Mouse (Mus musculus) stomach, embryonic 14.5 days (tissue): ENCODE results near the gene Alg12. TPM values are rescaled to one million over a fixed set of nuclear protein-coding genes. Genes with fewer than 3 reads are reported as not detected.
A peak's percentile ranks its signal among the peaks of the same experiment; 100 is the strongest.

Experiments
- ATAC-seq: fragments of 200-750 bp; cut with Nextera tagmentation; 2 replicates; pipeline ENCODE4 v1.8.0; 2017; ENCODE audit warnings: low read depth, moderate TSS enrichment; ENCODE audit not compliant: insufficient number of reproducible peaks, insufficient read depth, low FRiP score
- H3K27ac ChIP-seq: fragments of 300-500 bp; sonication (generic); 2 replicates; pipeline ENCODE4 v1.5.1; 2014; ENCODE audit warnings: mild to moderate bottlenecking, low read length, moderate library complexity, mixed read lengths
- H3K27me3 ChIP-seq: fragments of 300-500 bp; sonication (generic); 2 replicates; pipeline ENCODE4 v1.6.1; 2014; ENCODE audit warnings: low read length, control low read depth, mixed read lengths; ENCODE audit not compliant: control insufficient read depth, insufficient read depth
- H3K36me3 ChIP-seq: fragments of 300-500 bp; sonication (generic); 2 replicates; pipeline ENCODE4 v1.6.1; 2014; ENCODE audit warnings: mild to moderate bottlenecking, control low read depth, low read length, moderate library complexity, mixed read lengths; ENCODE audit not compliant: control insufficient read depth, insufficient read depth
- H3K4me1 ChIP-seq: fragments of 300-500 bp; sonication (generic); 2 replicates; pipeline ENCODE4 v1.6.1; 2014; ENCODE audit warnings: low read length, control low read depth, mixed read lengths; ENCODE audit not compliant: control insufficient read depth, insufficient read depth
- H3K4me2 ChIP-seq: fragments of 300-500 bp; sonication (generic); replicated peaks from 2 replicates; pipeline ENCODE4 v1.6.1; 2014; ENCODE audit warnings: low read depth, low read length, control low read depth
- H3K4me3 ChIP-seq: fragments of 300-500 bp; sonication (generic); 2 replicates; pipeline ENCODE4 v1.5.1; 2014; ENCODE audit warnings: low read depth, low read length, control low read depth
- H3K9ac ChIP-seq: fragments of 300-500 bp; sonication (generic); replicated peaks from 2 replicates; pipeline ENCODE4 v1.6.1; 2014; ENCODE audit warnings: low read depth, mild to moderate bottlenecking, control low read depth, low read length, moderate library complexity, mixed read lengths
- H3K9me3 ChIP-seq: fragments of 300-500 bp; sonication (generic); 2 replicates; pipeline ENCODE4 v1.6.1; 2016; ENCODE audit warnings: low read depth, low read length, control low read depth; ENCODE audit not compliant: control insufficient read depth
- WGBS: fragments of 180-500 bp; shearing (Covaris S2); extraction: QIAGEN DNeasy Blood & Tissue Kit; methylation state at CpG from one replicate; pipeline ENCODE4 v1.1.7; 2014; 5-methylcytosine and 5-hydroxymethylcytosine counted together
- polyA plus RNA-seq: library from polyadenylated mRNA; unstranded; fragments of >200 nt; fragmentation: Nextera tagmentation; extraction: Ambion mirVana; gene quantifications from 2 replicates; pipeline ENCODE4 v1.2.1, GENCODE M21; 2014

Alg12 gene
- polyA plus RNA-seq, 1 experiment from 2014 or later, result 12.7 TPM

DNA sequence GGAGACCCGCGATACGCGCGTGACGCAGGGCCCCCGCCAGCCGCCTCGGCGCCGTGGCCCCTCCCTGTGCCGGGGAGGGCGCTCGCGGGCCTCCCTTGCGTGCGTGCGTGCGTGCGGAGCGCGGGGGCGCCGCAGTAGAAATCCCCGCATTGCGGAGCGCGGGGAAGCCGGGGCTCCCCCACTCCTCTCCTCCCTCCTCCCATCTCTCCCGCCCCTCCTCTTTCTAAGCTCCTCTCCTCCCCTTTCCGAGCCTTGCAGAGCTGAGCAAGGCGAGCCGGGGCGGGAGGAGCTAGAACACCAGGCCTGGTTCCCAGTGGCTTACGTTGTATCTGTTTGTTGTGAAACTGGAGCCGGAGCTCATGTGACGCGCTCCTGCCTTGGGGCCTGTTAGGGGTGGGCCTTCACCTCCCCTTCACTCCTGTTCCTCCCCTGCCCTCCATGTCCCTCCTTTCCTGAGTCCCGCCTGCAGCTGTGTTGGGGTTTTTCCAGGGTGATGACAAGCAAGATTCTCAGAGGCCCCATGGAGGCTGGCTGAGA, 44.6 kb upstream of the Alg12 start:
- Histone ChIP-seq H3K4me1 (peaks cover 33% of the 10 kb centered on the region), H3K4me2 (peak overlapping the region; percentile 93), H3K9me3 (no peaks in the 10 kb centered on the region), H3K4me3 (peak overlapping the region; percentile 94), H3K36me3 (peaks cover 26% of the 10 kb centered on the region), H3K9ac (peak overlapping the region; percentile 87), H3K27me3 (no peaks in the 10 kb centered on the region), H3K27ac (peak overlapping the region; percentile 95)
- ATAC-seq, result peak; percentile 79
- under 1% methylated on average over 20 of the region's 39 CpGs for WGBS

DNA sequence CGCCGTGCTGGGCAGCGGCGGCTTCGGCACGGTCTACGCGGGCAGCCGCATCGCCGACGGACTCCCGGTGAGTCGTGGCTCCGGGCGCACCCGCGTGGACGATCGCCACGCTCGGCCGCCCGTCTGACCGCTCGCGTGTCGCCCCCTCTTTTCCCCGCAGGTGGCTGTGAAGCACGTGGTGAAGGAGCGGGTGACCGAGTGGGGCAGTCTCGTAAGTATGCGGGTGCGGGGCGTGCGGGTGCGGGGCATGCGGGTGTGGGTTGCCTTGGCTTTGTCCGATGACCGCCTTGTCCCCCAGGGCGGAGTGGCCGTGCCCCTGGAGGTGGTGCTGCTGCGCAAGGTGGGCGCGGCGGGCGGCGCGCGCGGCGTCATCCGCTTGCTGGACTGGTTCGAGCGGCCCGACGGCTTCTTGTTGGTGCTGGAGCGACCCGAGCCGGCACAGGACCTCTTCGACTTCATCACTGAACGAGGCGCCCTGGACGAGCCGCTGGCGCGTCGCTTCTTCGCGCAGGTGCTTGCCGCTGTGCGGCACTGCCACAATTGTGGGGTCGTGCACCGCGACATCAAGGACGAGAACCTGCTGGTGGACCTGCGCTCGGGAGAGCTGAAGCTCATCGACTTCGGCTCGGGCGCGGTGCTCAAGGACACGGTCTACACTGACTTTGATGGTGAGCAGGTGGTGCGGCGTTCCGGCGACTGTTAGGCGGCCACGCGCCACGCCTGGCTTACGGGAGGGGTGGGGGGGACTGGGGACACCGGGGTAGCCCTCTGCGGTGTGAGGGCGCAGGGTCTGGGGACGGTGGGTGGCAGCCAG, 44.0 kb upstream of the Alg12 start:
- Histone ChIP-seq H3K9me3 (no peaks in the 10 kb centered on the region), H3K27ac (peak overlapping the region; percentile 95), H3K4me3 (peak overlapping the region; percentile 94), H3K9ac (peak overlapping the region; percentile 87), H3K4me2 (peak overlapping the region; percentile 93), H3K27me3 (no peaks in the 10 kb centered on the region), H3K4me1 (peaks cover 33% of the 10 kb centered on the region), H3K36me3 (peaks cover 26% of the 10 kb centered on the region)
- 0 out of 2 replicates have a peak, but pooled peaks have one; percentile 2 for ATAC-seq
- under 1% methylated on average over 98 of the region's 98 CpGs for WGBS

DNA sequence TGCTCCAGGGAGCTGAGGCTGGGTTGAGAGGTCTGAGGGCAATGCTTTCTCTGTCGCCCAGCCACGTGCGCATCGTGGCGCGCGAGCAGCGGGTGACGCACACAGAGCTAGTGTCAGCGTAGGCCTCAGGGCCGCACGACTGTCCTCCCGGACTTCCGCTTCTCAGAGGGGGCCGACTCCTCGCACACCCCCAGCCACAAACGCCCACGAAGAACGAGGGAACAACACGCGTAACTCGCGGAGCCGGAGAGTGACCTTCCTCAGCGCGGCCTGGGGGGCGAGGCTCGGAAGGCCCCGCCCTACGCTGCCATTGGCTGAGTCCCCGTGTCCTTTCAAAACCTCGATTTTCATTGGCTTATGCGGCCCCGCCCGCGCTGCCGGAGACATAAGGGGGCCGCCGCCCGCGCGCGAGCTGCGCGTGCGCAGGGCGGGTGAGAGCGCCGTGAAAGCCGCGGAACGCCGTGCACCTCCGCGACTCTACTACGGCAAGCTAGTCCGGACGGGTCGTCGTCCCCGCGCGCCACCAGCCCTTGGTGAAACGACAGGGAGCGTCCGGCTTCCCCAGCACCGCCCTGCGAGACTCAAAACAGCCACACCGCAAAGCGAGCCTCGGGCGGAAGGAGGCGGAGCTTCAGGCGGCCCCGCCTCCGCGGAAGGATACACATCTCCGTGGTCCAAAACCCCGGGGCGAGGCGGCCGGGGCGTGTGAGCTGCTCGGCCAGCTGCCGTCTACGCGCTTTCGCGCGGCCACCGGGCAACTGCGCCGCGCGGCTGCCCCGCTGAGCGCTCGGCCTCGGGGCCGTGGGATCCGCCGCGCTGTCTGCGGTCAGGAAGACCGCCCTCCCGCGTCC, 42.9 kb upstream of the Alg12 start, which contains the start of gene Pim3:
Gene Pim3 (plus strand): TSS at position 415 of the 851 bp plus-strand sequence.
- peak; percentile 85 for ATAC-seq
- H3K4me1 ChIP-seq, result peaks cover 23% of the 10 kb centered on the region
- H3K27me3 ChIP-seq, result no peaks in the 10 kb centered on the region
- H3K36me3 ChIP-seq, result peaks cover 23% of the 10 kb centered on the region
- H3K9me3 ChIP-seq, result no peaks in the 10 kb centered on the region
- peak within 1 kb of the TSS; percentile 95 for H3K27ac ChIP-seq
- under 1% methylated on average over 102 of the region's 107 CpGs for WGBS
- H3K9ac ChIP-seq, result peak within 1 kb of the TSS; percentile 87
- H3K4me3 ChIP-seq, result peak within 1 kb of the TSS; percentile 94
- peak within 1 kb of the TSS; percentile 93 for H3K4me2 ChIP-seq

DNA sequence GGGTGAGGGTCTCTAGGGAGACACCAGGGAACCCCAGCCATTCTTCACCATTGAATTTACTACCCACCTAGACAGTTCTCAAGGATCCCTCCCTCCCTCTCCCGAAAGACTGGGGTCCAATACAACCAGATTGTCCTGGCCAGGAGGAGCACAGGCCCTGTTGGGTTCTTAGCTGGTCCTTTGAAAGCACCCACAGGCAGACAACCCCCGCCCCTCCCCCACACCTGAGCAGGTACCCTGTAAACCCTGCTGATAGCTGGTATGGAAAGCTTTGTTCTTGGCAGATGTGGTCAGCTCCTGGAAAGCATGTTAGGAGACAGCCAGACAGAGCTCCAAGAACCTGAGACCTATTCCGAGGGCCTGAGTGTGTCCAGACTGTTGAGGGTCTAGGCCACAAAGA, 41.7 kb upstream of the Alg12 start:
- H3K9me3 ChIP-seq, result no peaks in the 10 kb centered on the region
- no peak for ATAC-seq
- H3K4me1 ChIP-seq, result peaks cover 14% of the 10 kb centered on the region
- 84% methylated on average over 3 of the region's 3 CpGs for WGBS
- no peaks in the 10 kb centered on the region for H3K27me3 ChIP-seq
- no peak overlapping the region for H3K27ac ChIP-seq
- no peak overlapping the region for H3K4me3 ChIP-seq
- H3K9ac ChIP-seq, result no peak overlapping the region
- H3K36me3 ChIP-seq, result peaks cover 15% of the 10 kb centered on the region
- no peak overlapping the region for H3K4me2 ChIP-seq

DNA sequence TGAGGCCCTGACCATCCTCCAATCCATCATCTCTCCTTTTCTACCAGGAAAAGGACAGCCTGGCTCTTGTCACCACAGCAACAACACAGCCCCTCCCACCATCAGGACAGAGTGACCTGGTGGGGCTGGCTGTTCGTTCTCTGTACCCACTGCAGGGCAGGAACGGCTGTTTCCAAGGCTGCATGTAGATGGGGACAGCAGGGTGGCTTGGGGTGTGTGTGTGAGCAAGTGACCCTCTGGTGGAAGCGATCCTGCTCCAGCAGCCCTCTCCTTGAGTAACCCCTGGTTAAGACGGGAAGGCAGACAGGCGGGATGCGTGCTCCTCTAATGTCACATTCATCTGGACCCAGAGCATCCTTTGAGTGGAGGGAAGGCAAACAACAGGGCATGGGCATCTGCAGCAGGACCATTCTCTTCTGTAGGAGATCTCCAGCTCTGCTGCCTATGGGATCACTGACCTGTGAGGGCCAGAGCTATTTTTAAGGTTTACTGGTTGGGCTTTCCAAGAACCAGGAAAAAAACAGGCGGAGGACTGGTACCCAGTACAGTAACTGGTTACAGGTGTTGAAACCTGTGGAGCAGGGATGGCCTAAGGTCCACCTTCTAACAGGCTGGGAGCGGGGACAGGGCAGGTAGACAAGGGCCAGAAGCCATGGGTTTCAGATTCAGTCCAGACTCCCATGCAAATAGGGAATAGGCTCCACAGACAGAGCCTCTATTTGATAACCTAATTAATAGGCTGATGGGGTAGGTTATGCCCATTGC, 40.3 kb upstream of the Alg12 start:
- H3K36me3 ChIP-seq, result peaks cover 1% of the 10 kb centered on the region
- no peak overlapping the region for H3K4me3 ChIP-seq
- no peak overlapping the region for H3K27ac ChIP-seq
- no peaks in the 10 kb centered on the region for H3K9me3 ChIP-seq
- 67% methylated on average over 8 of the region's 8 CpGs for WGBS
- no peak overlapping the region for H3K9ac ChIP-seq
- H3K4me2 ChIP-seq, result no peak overlapping the region
- no peaks in the 10 kb centered on the region for H3K27me3 ChIP-seq
- no peak for ATAC-seq
- peaks cover 17% of the 10 kb centered on the region for H3K4me1 ChIP-seq

DNA sequence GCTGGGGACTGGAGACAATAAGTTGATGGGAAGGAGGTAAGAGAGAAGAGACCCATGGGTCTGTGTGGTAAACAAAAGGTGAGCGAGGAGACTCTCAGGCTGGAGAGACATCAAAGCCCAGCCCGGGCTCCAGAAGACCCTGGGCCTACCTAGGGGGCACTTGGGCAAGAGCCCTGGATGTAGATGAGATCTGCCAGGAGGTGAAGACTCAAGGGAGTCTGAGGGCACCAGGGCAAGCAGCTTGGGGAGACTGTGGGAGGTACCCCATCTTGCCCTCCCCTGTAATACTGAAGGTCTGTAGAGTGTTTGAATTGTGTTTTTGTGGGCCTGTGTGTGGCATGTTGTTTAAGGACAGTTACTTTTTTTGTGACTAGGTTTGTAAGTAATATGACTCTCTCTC, 39.6 kb upstream of the Alg12 start:
- WGBS, result 74% methylated on average over 2 of the region's 2 CpGs
- H3K4me2 ChIP-seq, result no peak overlapping the region
- no peak for ATAC-seq
- H3K36me3 ChIP-seq, result no peaks in the 10 kb centered on the region
- H3K4me3 ChIP-seq, result no peak overlapping the region
- no peak overlapping the region for H3K27ac ChIP-seq
- H3K27me3 ChIP-seq, result no peaks in the 10 kb centered on the region
- H3K9ac ChIP-seq, result no peak overlapping the region
- H3K9me3 ChIP-seq, result no peaks in the 10 kb centered on the region
- H3K4me1 ChIP-seq, result peaks cover 16% of the 10 kb centered on the region; the same call in 1 of the 2 replicates

DNA sequence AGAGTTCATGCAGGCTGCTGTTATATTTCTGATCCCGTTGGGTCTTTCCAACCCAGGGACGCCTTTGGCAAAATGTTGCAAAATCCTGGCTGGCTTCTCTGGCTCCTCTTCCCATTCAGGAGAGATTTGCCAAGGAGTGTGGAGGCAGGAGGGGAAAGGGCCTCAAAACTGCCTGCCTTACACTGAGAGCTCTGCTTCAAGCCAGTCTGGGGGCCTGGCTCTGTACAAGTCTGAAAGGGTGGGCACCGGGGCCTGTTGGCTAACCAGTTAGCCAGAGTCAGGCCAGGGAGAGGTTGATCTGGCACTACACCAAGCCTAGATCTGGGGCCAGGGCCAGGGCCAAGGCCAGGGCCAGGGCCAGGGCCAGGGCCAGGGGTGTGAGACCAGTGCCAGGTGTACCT, 39.0 kb upstream of the Alg12 start:
- Histone ChIP-seq H3K27ac (no peak overlapping the region), H3K9me3 (no peaks in the 10 kb centered on the region), H3K9ac (no peak overlapping the region), H3K4me3 (no peak overlapping the region), H3K36me3 (no peaks in the 10 kb centered on the region), H3K27me3 (no peaks in the 10 kb centered on the region), H3K4me2 (no peak overlapping the region), H3K4me1 (peaks cover 16% of the 10 kb centered on the region; the same call in 1 of the 2 replicates)
- ATAC-seq, result no peak
- 89% methylated on average over 3 of the region's 3 CpGs for WGBS

DNA sequence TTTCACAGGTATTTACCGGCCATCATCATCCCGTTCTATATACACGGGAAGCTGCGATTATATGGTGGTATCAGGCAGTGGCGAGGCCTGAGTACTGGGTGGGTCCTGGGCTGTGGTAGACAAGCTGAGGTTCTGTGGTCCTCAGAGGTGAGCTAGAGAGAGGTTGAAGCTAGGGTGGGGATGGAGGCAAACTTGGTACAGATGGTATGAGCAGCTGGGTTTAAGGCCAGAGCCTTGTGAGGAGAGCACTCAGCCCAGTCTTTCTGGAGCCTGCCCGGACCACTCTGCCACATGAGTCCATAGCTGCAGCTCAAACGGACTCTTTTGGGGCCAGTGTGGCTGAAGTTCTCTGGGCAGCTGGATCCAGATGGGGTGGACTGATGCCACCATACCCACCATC, 38.2 kb upstream of the Alg12 start:
- ATAC-seq, result no peak
- H3K27me3 ChIP-seq, result no peaks in the 10 kb centered on the region
- 88% methylated on average over 7 of the region's 7 CpGs for WGBS
- H3K27ac ChIP-seq, result no peak overlapping the region
- H3K4me3 ChIP-seq, result no peak overlapping the region
- H3K4me2 ChIP-seq, result no peak overlapping the region
- no peaks in the 10 kb centered on the region for H3K36me3 ChIP-seq
- no peak overlapping the region for H3K9ac ChIP-seq
- H3K9me3 ChIP-seq, result no peaks in the 10 kb centered on the region
- H3K4me1 ChIP-seq, result peaks cover 19% of the 10 kb centered on the region; the same call in 1 of the 2 replicates
